Mouse (Mus musculus) G1E (cell line): ENCODE data around the gene Ccdc40.

Experiments
- CTCF ChIP-seq: IDR thresholded peaks from 2 replicates; pipeline ENCODE4 v1.5.1; 2012; ENCODE audit warnings: low read depth, low read length, inconsistent platforms, mixed read lengths
- GATA1 ChIP-seq: IDR thresholded peaks from 2 replicates; pipeline ENCODE4 v1.6.1; 2012; ENCODE audit warnings: borderline replicate concordance, low read length, inconsistent platforms, mixed read lengths
- POLR2AphosphoS5 ChIP-seq: IDR thresholded peaks from 2 replicates; pipeline ENCODE4 v1.6.1; 2012; ENCODE audit warnings: low read depth, low read length, inconsistent platforms; ENCODE audit not compliant: insufficient replicate concordance
- TAL1 ChIP-seq: conservative IDR thresholded peaks from 2 replicates; pipeline ENCODE4 v1.6.1; 2012; ENCODE audit warnings: low read depth, low read length, inconsistent platforms, mixed read lengths

GRCm38 (mm10) chr11:119298917-119299316, 70.5 kb downstream of the Ccdc40 start:
- no peak for TF ChIP-seq CTCF
- TF ChIP-seq GATA1: no peak
- TF ChIP-seq TAL1: no peak
- no peak for TF ChIP-seq POLR2AphosphoS5
